Mouse (Mus musculus) fat pad, adult 2 months (tissue): ENCODE data around the gene Etv2.

Experiments
- DNase-seq: peaks from one replicate; pipeline ENCODE4 v3.0.0-alpha.2; 2011; ENCODE audit warnings: low read depth, low spot score; ENCODE audit errors: extremely low read depth

Gene Etv2

DNA sequence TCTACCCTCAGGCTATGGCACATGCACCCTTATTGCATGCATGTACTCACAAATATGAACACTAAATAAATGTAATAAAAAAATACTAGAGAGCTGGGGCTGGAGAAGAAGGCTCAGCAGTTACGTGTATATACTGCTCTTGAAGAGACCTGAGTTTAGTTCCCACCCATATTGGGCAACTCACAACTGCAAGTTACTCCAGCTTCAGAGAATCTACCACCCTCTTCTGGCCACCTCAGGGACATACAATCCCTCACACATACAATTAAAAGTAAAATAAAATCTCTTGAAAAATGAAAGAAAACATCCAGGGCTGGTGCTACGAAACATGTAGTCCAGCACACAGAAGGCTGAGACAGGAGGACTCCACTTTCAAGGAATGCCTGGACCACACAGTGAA lies 21.2 kb downstream of the Etv2 start:
- no peak for DNase-seq

DNA sequence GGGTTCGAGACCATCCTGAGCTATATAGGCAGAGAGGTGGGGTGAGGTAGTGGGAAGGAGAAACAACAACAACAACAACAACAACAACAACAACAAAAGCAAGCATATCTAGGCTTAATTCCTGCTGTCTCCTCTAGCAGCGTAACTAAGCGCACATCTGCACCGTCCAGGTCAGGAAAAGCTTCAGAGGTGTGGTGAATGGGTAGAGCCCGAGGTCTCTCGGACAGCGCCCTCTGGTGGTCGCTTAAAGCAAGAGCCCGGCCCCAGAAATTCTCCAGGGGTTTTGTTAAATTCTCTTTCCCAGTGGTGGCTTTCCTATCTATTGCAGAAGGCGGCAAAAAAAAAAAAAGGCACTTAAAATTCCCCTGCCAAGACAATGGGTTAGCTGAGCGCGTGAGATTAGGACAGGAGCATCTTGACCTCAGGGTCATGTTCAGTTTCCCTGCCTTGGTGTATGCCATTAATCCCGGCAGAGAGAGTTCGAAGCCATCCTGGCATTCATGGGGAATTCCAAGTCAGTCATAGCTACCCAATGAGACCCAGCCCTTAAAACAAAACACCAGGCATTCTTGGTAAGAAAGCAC lies 22.0 kb downstream of the Etv2 start:
- no peak for DNase-seq

DNA sequence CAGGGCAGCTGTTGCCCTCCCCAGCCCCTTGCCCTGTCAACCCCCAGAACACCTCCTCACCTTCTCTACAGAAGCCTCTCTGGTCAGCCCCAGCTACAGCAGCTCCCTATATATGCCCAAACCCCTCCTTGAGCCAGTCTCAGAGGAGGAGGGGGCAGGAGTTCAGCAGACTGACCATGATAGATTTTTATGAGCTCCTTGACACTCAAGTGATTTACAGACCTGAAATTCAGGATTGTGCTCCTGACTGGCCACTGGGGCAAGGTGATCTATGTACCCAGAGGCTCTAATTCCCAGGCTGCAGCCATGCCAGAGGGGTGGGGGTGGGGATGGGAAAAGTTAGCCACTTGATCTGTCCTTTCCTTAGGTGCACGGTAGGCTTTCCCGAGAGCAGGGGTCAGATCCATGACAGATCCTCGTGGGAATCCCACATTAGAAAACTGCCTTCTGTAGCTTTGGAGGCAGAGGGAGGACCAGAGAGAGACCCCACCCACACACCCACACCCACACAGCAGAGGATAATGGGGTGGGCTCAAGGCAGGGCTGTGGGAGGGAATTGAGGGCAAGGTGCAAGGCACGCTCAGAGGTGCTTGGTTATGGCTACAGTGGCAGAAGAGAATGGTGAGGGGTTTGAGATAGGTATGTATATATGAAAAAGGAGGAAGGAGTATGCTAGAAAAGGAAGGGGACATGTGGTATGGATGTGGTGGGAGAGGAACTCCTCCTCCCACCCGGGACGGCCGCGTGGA lies 22.8 kb downstream of the Etv2 start, which contains the start of gene Upk1a:
Gene Upk1a (minus strand): TSS at position 194 of the 749 bp plus-strand sequence.
- no peak for DNase-seq

DNA sequence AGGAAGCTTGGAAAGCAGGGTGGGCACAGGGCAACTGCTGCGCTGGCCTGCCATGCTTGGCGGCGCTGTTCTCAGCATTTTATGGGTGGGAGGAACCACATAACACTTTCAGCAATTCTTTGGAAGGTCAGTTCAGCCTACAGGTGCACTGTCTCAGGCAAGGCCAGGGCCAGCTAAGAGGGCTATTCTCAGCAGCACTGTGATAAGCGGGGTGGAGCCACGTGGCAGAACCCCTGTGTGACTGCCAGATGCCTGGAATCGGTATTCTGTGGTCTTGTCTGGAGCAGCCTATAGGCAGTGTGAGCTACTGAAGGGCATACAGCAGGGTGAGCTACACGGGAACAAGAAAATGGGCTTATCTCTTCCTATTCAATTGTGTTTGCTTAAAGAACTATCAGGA lies 25.6 kb downstream of the Etv2 start:
- DNase-seq, result no peak

DNA sequence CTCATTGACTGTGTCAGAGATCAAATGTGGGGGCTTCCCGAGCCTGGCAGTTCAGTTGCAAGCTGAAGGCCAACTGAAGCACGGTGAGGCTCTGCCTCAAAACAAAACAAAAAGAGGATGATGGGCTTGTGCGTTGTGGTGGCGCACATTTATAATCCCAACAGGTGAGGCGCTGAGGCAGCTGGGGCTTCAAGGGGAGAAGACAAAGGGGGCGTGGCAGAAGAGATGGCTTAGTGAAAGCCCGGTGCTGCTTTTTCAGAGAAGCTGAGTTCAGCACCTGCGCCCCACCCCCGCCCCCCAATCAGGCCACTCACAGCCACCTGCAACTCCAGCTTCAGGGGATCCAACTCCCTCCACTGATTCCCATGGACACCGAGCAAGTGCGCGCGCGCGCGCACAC lies 27.2 kb downstream of the Etv2 start:
- DNase-seq, result no peak

DNA sequence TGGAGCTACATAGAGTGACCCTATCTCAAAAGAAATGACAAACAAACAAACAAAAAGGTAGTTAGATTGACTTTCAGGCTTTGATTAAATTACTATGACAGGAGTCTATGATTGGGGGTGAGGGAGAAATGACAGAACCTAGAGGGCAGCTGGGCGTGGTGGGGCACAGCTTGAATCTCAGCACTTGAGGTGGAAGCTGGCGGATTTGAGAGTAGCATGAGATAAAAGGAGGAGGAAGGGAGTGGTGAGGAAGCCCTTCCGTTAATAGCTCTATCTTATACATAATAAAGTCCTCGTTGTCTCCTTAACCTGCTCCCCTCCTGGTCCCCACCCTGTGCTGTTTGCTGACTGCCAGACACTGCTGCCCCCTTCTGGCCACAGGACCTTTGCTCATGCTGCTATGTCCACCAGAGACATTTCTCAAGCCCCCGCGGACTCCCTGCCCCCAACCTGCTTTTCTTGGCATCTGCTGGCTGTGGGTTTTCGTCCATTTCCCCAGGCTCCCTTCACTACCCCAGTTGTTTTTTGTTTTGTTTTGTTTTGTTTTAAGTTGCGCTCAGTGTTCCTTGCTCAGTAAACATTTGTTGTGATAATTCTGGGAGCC lies 27.8 kb downstream of the Etv2 start:
- DNase-seq, result no peak

DNA sequence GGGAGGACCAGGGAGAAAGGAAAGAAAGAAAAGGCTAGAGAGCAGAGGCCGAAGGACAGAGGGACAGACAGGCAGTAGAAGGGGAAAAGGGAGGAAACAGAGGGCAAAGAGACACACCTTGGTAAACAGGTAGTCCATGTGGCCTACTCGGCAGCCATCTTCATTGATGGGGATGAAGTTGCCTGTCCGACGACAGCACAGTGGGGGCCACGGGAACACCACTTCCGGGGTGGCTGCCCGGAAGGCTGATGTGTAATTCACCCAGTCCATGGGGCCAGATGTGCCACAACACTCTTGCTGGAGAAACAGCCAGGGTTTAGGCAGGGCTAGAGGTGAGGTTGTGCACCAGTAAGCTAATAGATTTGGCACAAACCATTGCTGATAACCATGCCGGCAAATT lies 30.7 kb downstream of the Etv2 start:
- DNase-seq, result no peak

DNA sequence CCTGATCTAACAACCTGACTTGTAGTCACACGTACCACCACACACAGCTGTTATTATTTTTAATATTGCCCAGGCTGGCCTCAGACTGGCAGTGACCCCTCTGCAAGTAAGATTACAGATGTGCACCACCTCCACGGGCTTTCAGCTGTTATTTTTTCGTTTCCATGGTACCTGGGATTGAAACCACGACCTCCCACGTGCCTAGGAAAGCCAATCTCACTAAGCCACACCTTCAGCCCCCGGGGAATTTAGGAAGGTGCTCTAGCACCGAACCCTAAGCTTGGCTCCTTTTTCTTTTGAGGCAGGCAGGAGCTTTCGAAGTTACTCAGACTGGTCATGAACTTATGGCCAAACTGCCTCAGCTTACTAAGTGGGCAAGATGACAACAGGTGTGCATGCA lies 31.2 kb downstream of the Etv2 start:
- no peak for DNase-seq

DNA sequence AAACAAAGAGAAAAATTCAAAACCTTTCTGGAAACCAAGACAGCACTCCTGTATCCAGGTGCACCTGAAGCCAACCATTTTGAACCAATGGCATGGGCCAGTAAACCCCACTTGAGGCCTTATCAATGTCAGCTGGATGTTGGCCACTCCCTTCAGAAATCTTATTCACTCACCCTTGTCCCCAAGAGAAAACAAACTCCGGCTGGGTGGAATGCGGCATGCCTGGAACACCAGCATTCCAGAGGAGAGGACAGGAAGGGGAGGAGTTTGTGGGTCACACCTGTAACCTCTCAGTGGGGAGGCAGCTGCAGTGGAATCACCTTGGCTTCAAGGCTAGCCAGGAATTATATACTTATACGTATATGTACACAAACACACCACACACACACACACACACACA lies 33.1 kb downstream of the Etv2 start:
- no peak for DNase-seq

DNA sequence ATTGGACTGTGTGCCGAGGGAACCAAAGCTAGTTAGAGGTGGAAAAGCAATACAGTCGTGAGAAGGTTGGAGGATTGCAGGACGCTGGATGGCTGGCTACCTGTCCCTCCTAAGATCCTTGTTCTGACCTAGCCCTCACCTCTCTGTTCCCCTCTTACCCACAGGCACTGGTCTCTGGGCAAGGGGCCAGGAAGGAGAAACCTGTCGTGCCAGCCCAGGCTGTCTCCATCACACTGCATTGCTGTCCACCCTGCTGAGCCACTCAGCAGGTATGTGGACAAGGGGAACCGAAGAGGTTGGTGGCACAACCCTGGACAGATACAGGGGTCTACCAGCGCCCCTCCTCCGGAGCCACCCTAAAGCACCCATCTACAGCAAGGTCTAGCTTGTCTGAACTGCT lies 35.0 kb downstream of the Etv2 start:
- DNase-seq, result peak; percentile 46

DNA sequence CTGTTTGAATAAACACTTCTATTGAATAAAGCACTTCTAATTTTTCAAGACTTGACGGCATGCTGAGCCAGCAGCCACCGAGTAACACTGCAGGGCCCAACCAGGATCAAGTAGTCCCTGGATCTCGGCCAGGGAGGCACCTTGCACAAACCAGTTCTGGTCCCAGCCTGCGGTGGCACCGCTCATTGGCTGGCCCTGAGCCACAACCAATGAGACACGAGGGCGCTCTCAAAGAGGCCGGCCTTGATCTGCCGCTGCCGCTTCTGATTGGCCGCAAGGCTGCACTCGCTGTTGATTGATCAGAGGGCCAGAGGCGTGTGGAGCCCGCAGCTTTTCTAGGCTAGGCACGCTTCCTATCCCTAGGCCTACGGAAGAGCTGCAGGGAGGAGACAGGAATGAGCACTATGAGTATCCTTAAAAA lies 35.7 kb downstream of the Etv2 start:
- peak; percentile 74 for DNase-seq

DNA sequence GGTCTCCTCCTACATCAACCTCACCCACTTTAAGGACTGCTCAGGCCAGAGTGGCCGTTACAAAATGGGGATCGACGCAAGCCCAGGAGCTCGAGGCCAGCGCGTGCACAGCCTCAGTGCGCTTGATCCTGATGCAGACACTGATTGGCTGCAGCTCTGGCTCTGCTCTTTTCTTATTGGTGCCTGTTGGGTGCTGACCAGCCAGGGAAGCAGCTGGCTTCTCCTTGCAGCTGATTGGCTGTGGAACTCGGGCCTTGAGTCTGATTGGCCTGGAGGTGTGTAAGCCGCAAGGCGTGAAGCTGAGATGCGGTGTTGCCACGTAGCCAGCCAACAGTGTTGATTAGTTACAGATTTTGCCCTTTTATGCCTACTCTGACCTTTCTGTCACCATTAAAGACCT lies 36.9 kb downstream of the Etv2 start, which contains the start of gene Zbtb32:
Gene Zbtb32 (minus strand): TSS at position 124 of the 400 bp plus-strand sequence.
- no peak for DNase-seq

DNA sequence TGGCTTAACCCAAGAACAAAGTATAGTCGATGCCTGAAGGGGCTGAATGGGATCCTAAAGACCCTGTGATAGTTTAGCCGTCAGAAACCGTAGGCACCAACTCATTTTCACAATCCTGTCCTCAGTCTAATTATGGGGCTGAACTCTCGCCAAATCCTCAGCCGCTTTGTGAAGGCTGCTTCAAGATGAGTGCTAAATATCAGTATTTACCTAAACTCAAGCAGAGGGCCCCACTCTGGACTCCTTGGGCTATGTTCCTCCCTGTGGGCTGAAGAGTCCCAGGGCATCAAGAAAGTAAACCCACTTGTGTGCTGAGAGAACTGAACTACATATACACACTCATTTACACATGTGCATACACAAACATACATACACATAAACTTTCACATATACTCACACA lies 38.8 kb downstream of the Etv2 start:
- no peak for DNase-seq

DNA sequence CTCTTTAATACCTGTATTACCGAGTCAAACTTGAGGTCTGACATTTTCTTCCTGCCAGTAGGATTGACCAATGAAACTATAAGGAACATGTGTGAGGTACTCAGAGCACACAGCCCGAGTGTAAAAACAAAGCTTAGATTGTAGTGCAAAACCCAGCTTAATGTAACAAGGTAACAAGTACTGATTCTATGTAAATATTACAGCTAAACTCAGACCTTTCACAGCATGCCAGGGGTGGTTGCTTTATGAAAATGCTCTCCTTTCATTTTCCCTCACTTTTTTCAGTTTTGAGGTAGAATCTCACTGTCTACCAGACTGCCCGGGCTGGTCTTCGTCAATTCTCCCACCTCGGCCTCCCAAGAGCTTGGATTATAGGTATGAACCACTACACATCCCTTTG lies 39.6 kb downstream of the Etv2 start:
- DNase-seq, result no peak

DNA sequence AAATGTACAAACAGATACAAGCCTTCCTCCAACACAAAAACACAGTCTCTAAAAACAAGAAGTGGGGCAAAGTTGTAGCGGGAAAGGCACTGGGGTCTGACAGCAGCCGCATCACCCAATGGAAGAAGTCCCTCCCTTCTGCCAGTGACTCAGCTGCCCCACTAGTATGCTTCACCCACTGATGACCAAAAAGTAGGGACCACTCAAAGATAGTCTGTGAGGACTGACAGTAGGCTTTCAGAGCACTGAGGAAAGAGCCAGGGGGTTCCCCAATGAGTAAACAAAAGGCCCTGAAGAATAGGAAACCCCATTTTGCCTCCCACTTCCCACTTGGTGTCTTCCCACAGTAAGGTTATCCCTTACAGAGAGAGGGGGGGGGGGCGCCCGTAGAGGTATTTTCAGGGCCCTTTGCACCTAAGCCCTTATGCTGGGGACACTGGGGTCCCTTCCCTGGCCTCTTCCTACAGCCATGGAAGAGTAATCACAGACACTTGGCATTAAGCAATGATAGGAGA lies 41.1 kb downstream of the Etv2 start:
- DNase-seq, result no peak

DNA sequence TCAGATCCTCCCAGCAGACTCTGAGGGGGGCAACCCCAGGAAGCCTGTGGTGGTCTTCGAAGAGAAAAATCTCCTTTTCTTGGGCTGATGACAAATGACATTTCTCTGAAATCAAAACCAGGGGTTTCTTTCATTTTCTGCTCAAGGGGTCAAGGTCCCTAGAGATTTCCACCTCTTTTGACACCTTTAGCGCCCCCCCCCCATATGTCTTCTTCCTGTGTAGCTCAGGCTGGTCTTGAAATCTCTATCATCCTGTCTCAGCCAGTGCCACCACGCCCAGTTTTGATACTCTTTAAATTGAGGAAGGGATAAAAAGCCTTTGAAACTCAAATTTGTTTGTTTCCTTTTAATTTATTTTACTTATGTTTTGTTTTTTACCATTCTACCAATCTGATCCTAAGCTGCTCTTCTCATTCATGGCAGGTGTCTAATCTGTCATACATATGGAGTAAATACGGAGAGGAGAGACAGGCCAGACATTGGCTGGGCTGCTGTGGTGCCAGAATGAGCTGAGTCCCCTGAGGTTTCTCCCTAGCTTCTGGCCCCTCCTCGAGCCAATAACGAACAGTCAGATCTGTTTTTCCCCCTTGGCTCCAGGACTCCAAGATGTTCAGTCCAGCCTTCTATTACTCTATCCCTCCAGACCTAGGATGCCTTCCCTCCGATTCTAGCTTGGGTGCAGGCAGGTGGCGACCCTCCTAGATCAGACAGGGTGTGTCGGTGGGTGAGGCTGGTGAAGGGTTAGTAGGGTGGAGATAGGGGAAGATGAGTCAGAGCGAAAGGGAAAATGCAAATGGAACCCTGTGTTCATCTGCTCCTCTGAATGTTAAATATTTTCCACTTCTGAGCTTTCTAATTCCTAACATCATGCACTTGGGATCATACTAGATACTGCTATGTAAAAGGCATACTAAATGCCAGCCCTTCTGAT lies 41.8 kb downstream of the Etv2 start:
- no peak for DNase-seq

DNA sequence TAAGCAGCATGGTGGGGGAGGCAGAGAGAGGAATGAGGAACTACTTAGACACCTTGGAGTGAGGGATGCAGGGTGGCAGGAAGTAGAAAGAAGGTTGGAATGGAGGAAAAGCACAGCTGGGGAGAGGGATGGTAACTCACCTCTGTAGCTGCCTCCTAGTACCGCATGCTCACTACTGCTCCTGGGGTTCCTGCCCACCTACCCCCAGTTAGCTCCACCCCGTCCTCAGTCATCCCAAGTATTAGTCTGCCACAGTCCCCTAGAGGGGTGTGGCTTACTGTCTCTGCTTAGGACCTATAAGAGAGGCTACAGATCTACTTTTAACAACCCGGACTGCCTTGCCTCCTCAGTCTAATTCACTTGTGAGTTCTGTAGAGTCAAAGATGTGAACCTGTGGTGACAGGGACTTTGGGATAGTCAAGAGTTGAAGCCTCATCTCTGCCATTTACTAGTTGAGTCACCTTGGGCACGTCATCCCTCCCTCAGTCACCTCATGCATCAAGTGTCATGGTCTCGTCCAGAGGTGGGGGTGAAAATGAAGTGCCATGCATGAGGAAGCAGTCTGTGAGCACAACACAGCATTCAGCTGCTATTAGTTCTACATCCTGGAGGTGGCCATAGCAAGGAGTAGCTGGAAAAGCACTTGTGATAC lies 42.8 kb downstream of the Etv2 start:
- no peak for DNase-seq

DNA sequence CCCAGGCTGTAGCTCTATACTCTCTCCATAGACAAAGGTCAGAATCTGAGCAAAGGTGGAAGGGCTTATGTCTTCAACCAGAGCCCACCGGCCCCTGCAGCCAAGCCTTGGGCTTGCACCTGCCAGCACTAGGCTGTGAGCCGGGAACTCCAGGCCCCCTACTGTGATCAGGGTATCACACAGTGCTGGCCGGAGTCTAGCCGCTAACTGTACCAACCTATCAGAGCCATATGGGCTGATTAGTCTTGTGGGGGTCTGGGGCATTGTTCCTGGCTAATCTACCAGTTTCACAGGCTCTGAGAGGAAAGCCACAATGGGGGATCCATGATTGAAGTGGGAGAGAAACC lies 44.1 kb downstream of the Etv2 start:
- DNase-seq, result no peak

DNA sequence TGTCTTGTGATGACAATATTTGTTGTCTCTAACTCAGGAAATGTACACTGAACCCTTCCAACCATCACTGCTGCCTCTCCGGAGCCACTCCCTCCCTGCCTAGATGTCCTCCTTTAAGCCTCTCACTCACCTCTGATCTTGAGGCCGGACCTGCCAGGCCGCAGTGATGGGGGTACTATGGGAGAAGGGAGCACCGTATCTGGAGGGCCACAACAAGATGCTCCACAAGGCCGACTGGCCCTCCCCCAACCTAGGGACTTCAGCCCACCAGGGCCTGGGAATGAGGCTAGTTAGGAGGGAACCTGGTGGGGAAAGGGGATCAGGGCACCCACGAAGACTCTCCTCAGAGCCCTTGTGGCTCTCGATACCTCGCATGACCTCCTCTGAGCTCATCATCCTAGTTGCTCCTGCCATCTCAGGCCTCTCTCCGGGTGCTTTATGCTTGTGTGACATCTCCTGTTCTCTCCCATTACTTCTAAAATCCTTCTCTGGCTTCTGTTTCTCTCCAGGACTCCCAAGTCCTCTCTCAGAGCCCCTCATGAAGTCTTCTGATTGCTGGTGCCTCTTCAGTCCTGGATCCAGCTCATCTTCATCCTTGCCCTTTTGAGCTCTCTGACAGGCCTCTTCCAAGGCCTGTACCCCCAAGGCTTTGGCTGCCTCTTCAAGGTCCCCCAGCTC lies 44.6 kb downstream of the Etv2 start:
- DNase-seq, result no peak
